Mouse (Mus musculus): Measurements from ENCODE around the gene Vps37d.

GRCm38 (mm10) chr5:135100981-135101380 lies 22.9 kb upstream of the Vps37d start:
- no peak for TF ChIP-seq CHD2 (IDR thresholded peaks at IDR 0.05; ENCODE audit: low read depth, low read length)
- no peak for TF ChIP-seq MAFK (IDR thresholded peaks at IDR 0.05; ENCODE audit: insufficient read depth, low read depth, low read length)
